Mouse (Mus musculus) testis, adult 2 months (tissue): ENCODE results near the gene Strada.

Experiments used
- CTCF ChIP-seq: fragments of 200-500 bp; IDR thresholded peaks from 2 replicates; pipeline ENCODE4 v1.5.1; 2012; ENCODE audit warnings: low read depth, mild to moderate bottlenecking, inconsistent platforms, low read length, moderate library complexity; ENCODE audit not compliant: control insufficient read depth, insufficient read depth, insufficient replicate concordance
- POLR2A ChIP-seq: fragments of 200-500 bp; IDR thresholded peaks from 2 replicates; pipeline ENCODE4 v1.6.1; 2012; ENCODE audit warnings: low read depth, mild to moderate bottlenecking, inconsistent platforms, low read length, moderate library complexity; ENCODE audit not compliant: control insufficient read depth

- TF ChIP-seq POLR2A, result no peak
- TF ChIP-seq CTCF, result no peak
These were observed 438 bp downstream of the Strada start for GRCm38 (mm10) chr11:106201337-106202122.
